Mouse (Mus musculus) kidney, postnatal 0 days (tissue): ENCODE measurements around the gene Snapc4. TPM values are rescaled to one million over a fixed set of nuclear protein-coding genes. Genes with fewer than 3 reads are reported as not detected.

Experiments
- ATAC-seq: fragments of 200-750 bp; cut with Nextera tagmentation; replicated peaks from 2 replicates; pipeline ENCODE4 v1.8.0; 2017; ENCODE audit warnings: low read depth, moderate number of reproducible peaks, moderate TSS enrichment, moderate library complexity; ENCODE audit not compliant: low FRiP score
- DNase-seq: peaks from one replicate; pipeline ENCODE4 v3.0.0-alpha.2; 2016; ENCODE audit warnings: low spot score
- H3K27ac ChIP-seq: fragments of 300-500 bp; sonication (generic); 2 replicates; pipeline ENCODE4 v1.5.1; 2014; ENCODE audit warnings: mild to moderate bottlenecking
- H3K27me3 ChIP-seq: fragments of 300-500 bp; sonication (generic); 2 replicates; pipeline ENCODE4 v1.6.1; 2014; ENCODE audit warnings: low read length, mixed read lengths; ENCODE audit not compliant: insufficient read depth
- H3K36me3 ChIP-seq: fragments of 300-500 bp; sonication (generic); 2 replicates; pipeline ENCODE4 v1.6.1; 2014; ENCODE audit warnings: low read length, mixed read lengths; ENCODE audit not compliant: insufficient read depth
- H3K4me1 ChIP-seq: fragments of 300-500 bp; sonication (generic); replicated peaks from 2 replicates; pipeline ENCODE4 v1.6.1; 2014; ENCODE audit warnings: antibody characterized with exemption, low read length, mixed read lengths; ENCODE audit not compliant: insufficient read depth
- H3K4me2 ChIP-seq: fragments of 300-500 bp; sonication (generic); 2 replicates; pipeline ENCODE4 v1.6.1; 2014; ENCODE audit warnings: mild to moderate bottlenecking, low read length, moderate library complexity, mixed read lengths
- H3K4me3 ChIP-seq: fragments of 300-500 bp; sonication (generic); replicated peaks from 2 replicates; pipeline ENCODE4 v1.5.1; 2014; ENCODE audit warnings: low read depth, low read length
- H3K9ac ChIP-seq: fragments of 300-500 bp; sonication (generic); 2 replicates; pipeline ENCODE4 v1.6.1; 2014; ENCODE audit warnings: low read depth, low read length
- H3K9me3 ChIP-seq: fragments of 300-500 bp; sonication (generic); replicated peaks from 2 replicates; pipeline ENCODE4 v1.6.1; 2016; ENCODE audit warnings: low read length, inconsistent platforms, mixed read lengths
- CTCF ChIP-seq: IDR thresholded peaks from 2 replicates; pipeline ENCODE4 v1.5.1; 2016; ENCODE audit warnings: antibody characterized with exemption, low read depth, mild to moderate bottlenecking, moderate library complexity
- WGBS: fragments of 180-500 bp; shearing (Covaris S2); extraction: QIAGEN DNeasy Blood & Tissue Kit; methylation state at CpG from one replicate; pipeline ENCODE4 v1.1.7; 2014; 5-methylcytosine and 5-hydroxymethylcytosine counted together
- polyA plus RNA-seq: library from polyadenylated mRNA; unstranded; fragments of >200 nt; fragmentation: Nextera tagmentation; extraction: Ambion mirVana; gene quantifications from 2 replicates; pipeline ENCODE4 v1.2.1, GENCODE M21; 2015

The Snapc4 gene
- polyA plus RNA-seq, 1 experiment from 2014 or later, result 14.6 TPM

- WGBS, result 35% methylated on average over 15 of the region's 15 CpGs
- peaks cover 5% of the 10 kb centered on the region; the same call in 1 of the 2 replicates for H3K4me1 ChIP-seq
- H3K27ac ChIP-seq, result no peak overlapping the region
- TF ChIP-seq CTCF, result peak; percentile 62
- H3K9me3 ChIP-seq, result no peaks in the 10 kb centered on the region
- H3K4me2 ChIP-seq, result no peak overlapping the region
- no peaks in the 10 kb centered on the region for H3K27me3 ChIP-seq
- no peak overlapping the region for H3K9ac ChIP-seq
- H3K36me3 ChIP-seq, result no peaks in the 10 kb centered on the region
- peak; percentile 71 for ATAC-seq
- peak; percentile 67 for DNase-seq
- no peak overlapping the region for H3K4me3 ChIP-seq
Measured at GRCm38 (mm10) chr2:26357484-26357883, 23.0 kb downstream of the Snapc4 start.

GRCm38 (mm10) chr2:26356678-26357077, 23.8 kb downstream of the Snapc4 start:
- no peaks in the 10 kb centered on the region for H3K36me3 ChIP-seq
- H3K9ac ChIP-seq, result no peak overlapping the region
- TF ChIP-seq CTCF, result no peak
- 72% methylated on average over 7 of the region's 7 CpGs for WGBS
- ATAC-seq (no peak), DNase-seq (no peak)
- H3K4me3 ChIP-seq, result no peak overlapping the region
- peaks cover 6% of the 10 kb centered on the region; the same call in 1 of the 2 replicates for H3K4me1 ChIP-seq
- H3K4me2 ChIP-seq, result no peak overlapping the region
- H3K27ac ChIP-seq, result no peak overlapping the region
- H3K9me3 ChIP-seq, result no peaks in the 10 kb centered on the region
- no peaks in the 10 kb centered on the region for H3K27me3 ChIP-seq

DNA sequence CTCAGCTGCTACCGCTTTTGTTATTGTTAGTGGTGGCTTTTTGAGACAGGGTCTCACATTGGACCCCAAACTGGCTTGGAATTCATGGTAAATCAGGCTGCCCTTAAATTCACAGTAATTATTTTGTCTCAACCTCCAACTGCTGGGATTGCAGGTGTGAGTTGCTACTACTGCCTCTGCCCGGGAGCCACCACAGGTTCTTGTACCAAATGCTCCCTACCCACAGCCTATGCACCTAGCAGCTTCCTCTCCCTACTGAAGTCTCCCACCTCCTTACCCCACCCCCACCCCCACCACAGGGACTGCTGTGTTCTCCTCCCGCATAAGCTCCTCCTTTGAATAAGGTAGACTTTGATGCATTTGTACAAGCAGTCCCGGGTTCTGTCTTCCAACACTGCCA, 24.2 kb downstream of the Snapc4 start:
- WGBS, result 86% methylated on average over 4 of the region's 4 CpGs
- peaks cover 6% of the 10 kb centered on the region; the same call in 1 of the 2 replicates for H3K4me1 ChIP-seq
- H3K4me3 ChIP-seq, result no peak overlapping the region
- H3K9me3 ChIP-seq, result no peaks in the 10 kb centered on the region
- ATAC-seq (no peak), DNase-seq (no peak)
- H3K36me3 ChIP-seq, result no peaks in the 10 kb centered on the region
- H3K27me3 ChIP-seq, result no peaks in the 10 kb centered on the region
- H3K9ac ChIP-seq, result no peak overlapping the region
- TF ChIP-seq CTCF, result no peak
- H3K4me2 ChIP-seq, result no peak overlapping the region
- no peak overlapping the region for H3K27ac ChIP-seq

- 86% methylated on average over 4 of the region's 4 CpGs for WGBS
- ATAC-seq, result no peak
- Histone ChIP-seq H3K36me3 (peaks cover 8% of the 10 kb centered on the region; the same call in 1 of the 2 replicates), H3K4me2 (no peak overlapping the region), H3K27ac (no peak overlapping the region), H3K4me1 (peaks cover 11% of the 10 kb centered on the region; the same call in 1 of the 2 replicates), H3K9me3 (no peaks in the 10 kb centered on the region), H3K9ac (no peak overlapping the region), H3K4me3 (no peak overlapping the region), H3K27me3 (no peaks in the 10 kb centered on the region)
- no peak for TF ChIP-seq CTCF
- no peak for DNase-seq
Measured at GRCm38 (mm10) chr2:26354401-26354800, 26.1 kb downstream of the Snapc4 start.

GRCm38 (mm10) chr2:26353066-26353980, 27.1 kb downstream of the Snapc4 start:
- no peak overlapping the region for H3K27ac ChIP-seq
- no peaks in the 10 kb centered on the region for H3K27me3 ChIP-seq
- H3K36me3 ChIP-seq, result peaks cover 16% of the 10 kb centered on the region; the same call in 1 of the 2 replicates
- H3K4me2 ChIP-seq, result peak overlapping the region; percentile 98; the same call in 1 of the 2 replicates
- H3K9ac ChIP-seq, result peak overlapping the region; percentile 95; the same call in 1 of the 2 replicates
- 92% methylated on average over 11 of the region's 11 CpGs for WGBS
- peaks cover 11% of the 10 kb centered on the region; the same call in 1 of the 2 replicates for H3K4me1 ChIP-seq
- DNase-seq, result no peak
- no peak overlapping the region; the same call in 1 of the 2 replicates for H3K4me3 ChIP-seq
- no peaks in the 10 kb centered on the region for H3K9me3 ChIP-seq
- TF ChIP-seq CTCF, result no peak
- no peak for ATAC-seq

DNA sequence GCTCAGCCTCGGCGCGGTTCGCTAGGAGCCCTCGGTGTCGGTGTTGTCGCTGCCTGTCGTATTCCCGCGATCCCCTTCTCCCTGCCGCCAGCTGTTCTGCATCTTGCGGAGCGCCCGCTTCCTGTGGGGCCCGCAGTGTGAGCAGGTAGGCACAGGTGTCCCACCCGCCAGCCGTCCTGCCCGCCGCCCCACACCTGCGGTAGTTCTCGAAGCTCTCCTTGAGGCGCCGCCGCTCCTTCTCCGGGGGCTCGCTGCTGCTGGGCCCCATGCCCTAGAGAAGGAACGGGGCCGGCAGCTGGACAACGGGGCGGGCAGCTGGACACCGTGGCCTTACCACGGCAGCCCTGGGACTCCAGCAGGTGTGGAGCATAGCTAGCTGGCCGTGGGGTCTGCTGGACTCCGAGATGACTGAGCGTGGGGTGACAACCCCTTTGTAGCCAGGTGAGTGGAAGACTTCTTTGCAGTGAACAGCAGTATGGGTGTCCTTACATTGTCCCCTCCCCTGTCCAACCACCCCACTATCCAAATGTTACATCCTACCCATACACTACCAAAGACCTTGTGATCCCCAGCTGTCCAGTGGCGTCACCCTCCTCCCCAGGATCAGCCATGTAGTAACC, 28.1 kb downstream of the Snapc4 start:
- H3K27ac ChIP-seq, result peak overlapping the region; percentile 72

More for the DNA sequence above, 28.1 kb downstream of the Snapc4 start:
- Histone ChIP-seq H3K9ac (peak overlapping the region; percentile 95), H3K9me3 (no peaks in the 10 kb centered on the region), H3K4me3 (peak overlapping the region; percentile 84), H3K36me3 (peaks cover 17% of the 10 kb centered on the region; the same call in 1 of the 2 replicates), H3K4me1 (peaks cover 11% of the 10 kb centered on the region; the same call in 1 of the 2 replicates), H3K4me2 (peak overlapping the region; percentile 98), H3K27me3 (no peaks in the 10 kb centered on the region)
- ATAC-seq, result no peak
- no peak for DNase-seq
- 3% methylated on average over 35 of the region's 36 CpGs for WGBS
- TF ChIP-seq CTCF, result no peak
